Mouse (Mus musculus) stomach, postnatal 0 days (tissue): ENCODE data around the gene Mars. TPM values are rescaled to one million over a fixed set of nuclear protein-coding genes. Genes with fewer than 3 reads are reported as not detected.

Experiments
- ATAC-seq: fragments of 200-750 bp; cut with Nextera tagmentation; 2 replicates; pipeline ENCODE4 v1.8.0; 2017; ENCODE audit not compliant: low FRiP score, low TSS enrichment
- DNase-seq: peaks from one replicate; pipeline ENCODE4 v3.0.0-alpha.2; 2016; ENCODE audit warnings: low spot score
- H3K27ac ChIP-seq: fragments of 300-500 bp; sonication (generic); replicated peaks from 2 replicates; pipeline ENCODE4 v1.5.1; 2014; ENCODE audit warnings: mild to moderate bottlenecking, control low read depth
- H3K27me3 ChIP-seq: fragments of 300-500 bp; sonication (generic); 2 replicates; pipeline ENCODE4 v1.6.1; 2014; ENCODE audit warnings: low read length; ENCODE audit not compliant: control insufficient read depth, insufficient read depth
- H3K36me3 ChIP-seq: fragments of 300-500 bp; sonication (generic); 2 replicates; pipeline ENCODE4 v1.6.1; 2014; ENCODE audit warnings: low read length, mixed read lengths; ENCODE audit not compliant: control insufficient read depth, insufficient read depth
- H3K4me1 ChIP-seq: fragments of 300-500 bp; sonication (generic); replicated peaks from 2 replicates; pipeline ENCODE4 v1.6.1; 2014; ENCODE audit warnings: antibody characterized with exemption; ENCODE audit not compliant: control insufficient read depth, insufficient read depth
- H3K4me2 ChIP-seq: fragments of 300-500 bp; sonication (generic); replicated peaks from 2 replicates; pipeline ENCODE4 v1.6.1; 2014; ENCODE audit warnings: low read depth, mild to moderate bottlenecking, control low read depth, moderate library complexity
- H3K4me3 ChIP-seq: fragments of 300-500 bp; sonication (generic); 2 replicates; pipeline ENCODE4 v1.5.1; 2014; ENCODE audit warnings: low read depth, low read length, control low read depth
- H3K9ac ChIP-seq: fragments of 300-500 bp; sonication (generic); 2 replicates; pipeline ENCODE4 v1.6.1; 2014; ENCODE audit warnings: mild to moderate bottlenecking, low read length, control low read depth, mixed read lengths
- H3K9me3 ChIP-seq: fragments of 300-500 bp; sonication (generic); 2 replicates; pipeline ENCODE4 v1.6.1; 2016; ENCODE audit warnings: low read length; ENCODE audit not compliant: control insufficient read depth
- CTCF ChIP-seq: IDR thresholded peaks from 2 replicates; pipeline ENCODE4 v1.5.1; 2016; ENCODE audit warnings: antibody characterized with exemption, low read depth, mild to moderate bottlenecking, moderate library complexity
- EP300 ChIP-seq: optimal IDR thresholded peaks from 2 replicates; pipeline ENCODE3; 2016; ENCODE audit warnings: antibody characterized with exemption
- WGBS: fragments of 180-500 bp; shearing (Covaris S2); extraction: QIAGEN DNeasy Blood & Tissue Kit; methylation state at CpG from one replicate; pipeline ENCODE4 v1.1.7; 2014; 5-methylcytosine and 5-hydroxymethylcytosine counted together
- polyA plus RNA-seq: library from polyadenylated mRNA; unstranded; fragments of >200 nt; fragmentation: Nextera tagmentation; extraction: Ambion mirVana; gene quantifications from 2 replicates; pipeline ENCODE4 v1.2.1, GENCODE M21; 2015

Gene Mars
- polyA plus RNA-seq, 1 experiment from 2014 or later: 70.4 TPM

- Histone ChIP-seq H3K9ac (peak overlapping the region; percentile 76), H3K9me3 (no peaks in the 10 kb centered on the region), H3K4me2 (peak overlapping the region; percentile 79), H3K4me1 (peaks cover 11% of the 10 kb centered on the region), H3K27ac (peak overlapping the region; percentile 99), H3K36me3 (peaks cover 25% of the 10 kb centered on the region), H3K27me3 (no peaks in the 10 kb centered on the region), H3K4me3 (peak overlapping the region; percentile 67)
- TF ChIP-seq EP300: no peak
- TF ChIP-seq CTCF: no peak
- ATAC-seq (no peak), DNase-seq (no peak)
- WGBS: 19% methylated on average over 5 of the region's 5 CpGs
Observed at GRCm38 (mm10) chr10:127291881-127292638, 19.5 kb downstream of the Mars start.

GRCm38 (mm10) chr10:127290930-127291880 lies 20.4 kb downstream of the Mars start:
- no peak for TF ChIP-seq EP300
- 0 out of 2 replicates have a peak, but pooled peaks have one; percentile 12 for TF ChIP-seq CTCF
- peak; percentile 75 for DNase-seq
- H3K9me3 ChIP-seq: no peaks in the 10 kb centered on the region
- peak overlapping the region; percentile 67 for H3K4me3 ChIP-seq
- no peaks in the 10 kb centered on the region for H3K27me3 ChIP-seq
- H3K4me2 ChIP-seq: peak overlapping the region; percentile 79
- peak; percentile 22 for ATAC-seq
- peak overlapping the region; percentile 99 for H3K27ac ChIP-seq
- WGBS: under 1% methylated on average over 19 of the region's 19 CpGs
- peaks cover 27% of the 10 kb centered on the region for H3K36me3 ChIP-seq
- H3K4me1 ChIP-seq: peaks cover 11% of the 10 kb centered on the region
- peak overlapping the region; percentile 76 for H3K9ac ChIP-seq

GRCm38 (mm10) chr10:127290307-127290929 lies 21.2 kb downstream of the Mars start:
- Histone ChIP-seq H3K4me2 (peak overlapping the region; percentile 79), H3K9me3 (no peaks in the 10 kb centered on the region), H3K27me3 (no peaks in the 10 kb centered on the region), H3K27ac (peak overlapping the region; percentile 99), H3K4me3 (peak overlapping the region; percentile 67), H3K9ac (peak overlapping the region; percentile 76), H3K4me1 (peaks cover 11% of the 10 kb centered on the region), H3K36me3 (peaks cover 29% of the 10 kb centered on the region)
- peak; percentile 100 for DNase-seq
- WGBS: under 1% methylated on average over 38 of the region's 47 CpGs
- peak; percentile 53 for TF ChIP-seq CTCF
- TF ChIP-seq EP300: no peak
- ATAC-seq: peak; percentile 91

GRCm38 (mm10) chr10:127289573-127290191 lies 21.9 kb downstream of the Mars start:
- peak; percentile 19 for ATAC-seq
- Histone ChIP-seq H3K4me3 (peak overlapping the region; percentile 67), H3K27me3 (no peaks in the 10 kb centered on the region), H3K4me1 (peaks cover 11% of the 10 kb centered on the region), H3K36me3 (peaks cover 27% of the 10 kb centered on the region), H3K9me3 (no peaks in the 10 kb centered on the region), H3K9ac (peak overlapping the region; percentile 79), H3K27ac (peak overlapping the region; percentile 99), H3K4me2 (peak overlapping the region; percentile 79)
- peak; percentile 62 for DNase-seq
- no peak for TF ChIP-seq EP300
- TF ChIP-seq CTCF: no peak
- 1% methylated on average over 15 of the region's 15 CpGs for WGBS
